Mouse (Mus musculus): ENCODE measurements around the gene Gm48552. TPM values are rescaled to one million over a fixed set of nuclear protein-coding genes. Genes with fewer than 3 reads are reported as not detected.
A peak's percentile ranks its signal among the peaks of the same experiment; 100 is the strongest.

Gm48552 gene
- total RNA-seq, 2 experiments from 2014 or later, result not detected

DNA sequence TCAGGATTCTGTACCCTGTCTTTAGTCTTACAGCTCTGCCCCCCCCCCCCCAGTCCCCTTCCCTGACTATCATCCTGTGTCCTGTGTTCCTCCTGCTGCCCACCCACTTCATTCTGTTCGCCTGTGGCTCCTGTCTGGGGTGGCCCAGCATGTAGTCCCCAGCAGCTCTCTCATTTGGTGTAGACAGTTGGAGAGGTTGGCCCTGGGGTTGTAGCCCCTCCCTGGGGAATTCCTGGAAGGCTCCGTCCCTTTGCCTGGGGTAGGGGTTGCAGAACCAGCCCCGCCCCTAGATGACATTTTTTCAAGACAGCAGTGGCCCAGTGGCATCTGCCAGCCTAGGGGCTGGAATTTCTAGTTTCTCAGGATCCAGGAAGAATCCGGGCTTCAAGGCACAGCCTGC, 30.6 kb upstream of the Gm48552 start:
- no peak for ATAC-seq (replicated peaks; ENCODE audit: low FRiP score, poor library complexity, severe bottlenecking)

DNA sequence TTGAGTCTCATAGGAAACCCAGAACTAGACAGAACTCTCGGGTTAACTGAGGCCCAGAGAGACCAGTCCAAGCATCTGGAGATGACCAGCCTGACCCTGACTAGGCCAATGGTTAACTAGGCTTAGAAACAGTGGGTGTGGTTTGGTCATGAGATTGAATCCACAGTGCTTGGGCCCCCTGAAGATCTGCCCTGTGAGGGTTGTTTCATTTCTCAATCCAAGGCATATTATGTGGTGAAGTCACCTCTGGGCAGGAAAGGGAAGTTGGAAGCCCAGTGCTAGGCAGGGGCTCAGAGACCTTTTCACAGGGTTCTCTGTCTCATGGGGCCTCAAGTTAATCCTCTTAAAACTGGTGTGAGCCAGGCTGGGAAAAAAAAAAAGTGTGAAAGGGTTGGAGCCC, 30.0 kb upstream of the Gm48552 start:
- ATAC-seq (replicated peaks; ENCODE audit: low FRiP score, poor library complexity, severe bottlenecking), result no peak

DNA sequence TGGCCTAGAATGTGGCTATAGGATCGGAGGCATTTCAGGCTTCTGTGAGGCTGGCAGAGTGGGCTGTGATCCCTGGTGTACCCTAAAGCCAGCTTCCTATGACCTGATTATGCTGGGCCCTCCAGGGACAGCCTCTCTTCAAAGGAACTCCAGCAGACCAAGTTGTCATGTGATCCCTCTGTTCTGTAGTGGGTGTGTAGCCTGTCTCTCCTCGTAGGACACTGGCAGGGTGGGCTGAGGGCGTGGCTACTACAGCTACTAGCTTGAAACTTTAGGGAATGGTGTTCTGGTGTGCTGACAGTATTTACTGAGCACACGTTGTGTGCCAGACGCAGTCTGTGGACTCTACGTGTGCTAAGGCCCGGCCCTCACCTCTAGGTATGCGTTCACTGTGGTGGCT, 28.1 kb upstream of the Gm48552 start:
- ATAC-seq (replicated peaks; ENCODE audit: low FRiP score, poor library complexity, severe bottlenecking), result no peak

DNA sequence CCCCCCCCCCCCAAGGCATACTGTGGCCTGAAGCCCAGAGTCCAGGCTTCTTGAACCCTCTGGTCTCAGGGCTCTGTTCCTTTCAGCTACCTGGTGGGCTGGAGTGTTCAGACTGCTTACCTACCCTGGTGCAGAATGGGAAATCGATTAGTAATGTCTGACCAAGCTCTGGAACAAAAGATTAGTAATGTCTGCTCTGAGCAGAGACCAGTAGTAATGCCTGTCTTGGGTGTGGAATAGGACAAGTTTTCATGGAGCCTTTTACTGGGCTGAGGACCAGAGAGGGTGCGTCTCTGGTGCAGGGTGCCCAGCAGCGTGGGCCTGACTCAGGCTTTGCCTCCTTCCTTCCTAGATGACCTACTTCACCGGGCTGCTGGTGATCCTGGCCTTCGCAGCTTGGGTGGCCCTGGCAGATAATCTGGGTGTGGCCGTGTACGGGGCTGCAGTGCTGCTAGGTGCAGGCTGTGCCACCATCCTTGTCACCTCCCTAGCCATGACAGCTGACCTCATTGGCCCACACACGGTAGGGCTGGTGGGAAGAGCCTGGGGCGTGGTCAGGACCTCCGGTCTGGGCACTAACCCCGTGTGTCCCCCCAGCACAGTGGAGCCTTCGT, 26.4 kb upstream of the Gm48552 start:
- ATAC-seq (replicated peaks; ENCODE audit: low FRiP score, poor library complexity, severe bottlenecking), result peak; percentile 66

DNA sequence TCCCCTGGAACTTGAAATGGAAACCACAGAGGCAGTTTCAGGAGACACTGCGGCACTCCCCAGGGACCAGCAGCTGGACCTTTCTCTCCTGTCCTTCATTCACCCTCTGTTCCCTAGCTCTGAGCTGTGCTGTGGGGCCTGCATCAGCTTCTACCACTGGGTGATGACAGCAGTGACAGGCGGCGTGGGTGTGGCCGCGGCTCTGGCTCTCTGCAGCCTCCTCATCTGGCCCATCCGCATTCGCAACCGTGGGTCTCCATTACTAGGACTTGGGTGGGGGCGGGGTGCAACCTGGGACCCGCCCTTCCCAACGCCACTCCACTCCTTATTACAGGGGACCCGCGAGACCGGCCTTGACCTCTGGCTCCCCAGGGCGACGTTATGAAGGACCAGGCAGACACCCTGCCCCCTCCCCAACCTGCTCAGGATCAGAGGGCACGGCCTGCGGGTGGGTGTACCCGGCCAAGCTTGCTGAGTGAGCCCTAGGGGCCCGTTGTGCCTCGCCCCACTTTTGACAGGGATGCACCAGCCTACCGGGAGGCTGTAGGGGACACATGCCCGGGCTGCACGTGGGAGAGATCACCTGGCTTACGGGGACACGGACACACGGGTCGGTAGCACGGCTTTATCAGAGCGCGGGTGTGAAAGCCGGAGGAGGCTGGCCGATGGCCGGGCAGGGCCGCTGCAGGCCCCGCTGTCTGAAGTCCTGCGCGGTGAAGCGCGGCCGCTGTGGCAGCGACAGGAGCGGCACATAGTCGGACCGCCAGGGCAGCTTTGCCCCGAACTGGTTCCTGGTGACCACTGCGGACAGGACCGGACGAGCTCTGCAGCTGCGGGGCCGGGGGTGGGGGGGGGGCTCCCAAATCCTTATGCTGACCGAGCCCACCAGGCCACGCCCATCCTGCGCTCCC, 25.1 kb upstream of the Gm48552 start:
- no peak for ATAC-seq (replicated peaks; ENCODE audit: low FRiP score, poor library complexity, severe bottlenecking)

DNA sequence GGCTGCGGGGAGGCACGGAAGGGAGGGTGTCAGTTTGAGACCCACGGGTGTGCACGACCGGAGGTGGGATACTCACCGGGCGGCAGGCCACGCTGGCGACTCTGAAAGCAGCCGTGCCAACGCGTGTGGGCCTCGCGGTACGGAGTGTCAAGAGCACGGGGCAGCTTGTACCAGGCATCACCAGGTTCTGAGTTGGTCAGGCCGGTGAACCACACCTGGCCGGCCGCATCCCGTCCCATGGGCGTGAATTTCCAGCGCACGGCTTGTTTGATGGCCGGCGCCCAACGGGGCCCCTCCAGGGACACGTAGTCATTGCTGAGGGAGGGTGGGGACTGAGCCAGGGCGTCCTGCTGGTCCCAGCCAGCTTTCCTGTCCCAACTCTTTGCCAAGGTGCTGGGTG, 24.1 kb upstream of the Gm48552 start:
- ATAC-seq (replicated peaks; ENCODE audit: low FRiP score, poor library complexity, severe bottlenecking), result 0 out of 2 replicates have a peak, but pooled peaks have one; percentile 0

DNA sequence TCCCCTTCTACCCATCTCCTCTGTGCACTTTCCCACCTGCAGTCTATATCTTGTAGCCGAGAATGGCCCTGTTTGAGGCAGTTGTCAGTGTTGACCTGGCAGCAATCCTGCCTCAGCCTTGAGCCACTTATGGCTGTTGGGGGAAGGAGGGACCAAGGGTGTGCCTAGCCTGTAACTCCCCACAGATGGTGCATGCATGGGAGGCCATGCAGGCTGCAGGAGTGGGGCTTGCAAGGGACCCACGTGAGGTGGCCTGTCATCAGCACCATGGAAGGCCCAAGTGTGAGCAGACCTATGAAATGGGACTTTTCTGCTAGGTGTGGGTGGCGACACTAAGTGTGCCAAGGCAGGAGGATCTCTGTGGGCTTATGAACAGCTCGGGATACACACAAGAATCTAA, 23.7 kb upstream of the Gm48552 start:
- ATAC-seq (replicated peaks; ENCODE audit: low FRiP score, poor library complexity, severe bottlenecking), result peak; percentile 9

DNA sequence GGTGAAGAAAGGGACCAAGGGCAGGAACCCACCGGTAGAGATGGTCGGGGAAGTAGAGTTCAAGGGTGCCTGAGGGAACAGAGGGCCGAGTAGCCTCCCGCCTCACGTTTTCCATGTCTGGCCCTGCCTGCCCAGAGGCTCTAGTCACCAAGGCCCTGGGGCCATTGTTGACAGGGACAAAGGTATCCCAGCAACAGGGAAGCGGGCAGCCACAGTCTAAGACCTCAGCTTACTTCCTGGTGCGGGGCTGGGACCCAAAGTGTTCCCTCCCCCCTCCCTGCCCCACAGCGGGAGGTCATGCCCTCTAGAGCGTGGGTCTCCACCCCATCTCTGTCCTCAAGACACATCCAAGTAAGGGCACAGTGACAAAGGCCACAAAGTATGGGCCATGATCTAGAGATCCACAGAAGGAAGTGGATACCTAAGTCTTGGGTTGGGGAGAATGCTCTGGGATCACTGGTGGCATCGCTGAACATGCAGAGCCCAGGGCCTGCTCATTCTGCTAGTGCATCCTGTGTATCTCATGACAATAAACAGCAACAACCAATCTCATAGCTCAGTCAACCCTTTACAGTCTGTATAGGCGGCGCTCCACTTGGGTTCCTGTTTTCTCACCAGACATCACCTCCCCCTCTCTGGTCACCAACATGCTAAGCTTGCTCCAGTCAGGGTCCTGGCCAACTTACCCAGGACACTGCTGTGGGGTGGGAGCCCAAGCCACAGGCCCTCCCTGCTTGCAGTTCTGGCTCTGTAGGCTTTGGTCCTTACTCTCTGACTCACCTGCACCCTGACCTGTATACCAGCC, 22.9 kb upstream of the Gm48552 start, which contains the start of gene 4930404N11Rik:
4930404N11Rik (minus strand) TSS at position 145 of the 805 bp plus-strand sequence.
- peak; percentile 3 for ATAC-seq (replicated peaks; ENCODE audit: low FRiP score, poor library complexity, severe bottlenecking)

DNA sequence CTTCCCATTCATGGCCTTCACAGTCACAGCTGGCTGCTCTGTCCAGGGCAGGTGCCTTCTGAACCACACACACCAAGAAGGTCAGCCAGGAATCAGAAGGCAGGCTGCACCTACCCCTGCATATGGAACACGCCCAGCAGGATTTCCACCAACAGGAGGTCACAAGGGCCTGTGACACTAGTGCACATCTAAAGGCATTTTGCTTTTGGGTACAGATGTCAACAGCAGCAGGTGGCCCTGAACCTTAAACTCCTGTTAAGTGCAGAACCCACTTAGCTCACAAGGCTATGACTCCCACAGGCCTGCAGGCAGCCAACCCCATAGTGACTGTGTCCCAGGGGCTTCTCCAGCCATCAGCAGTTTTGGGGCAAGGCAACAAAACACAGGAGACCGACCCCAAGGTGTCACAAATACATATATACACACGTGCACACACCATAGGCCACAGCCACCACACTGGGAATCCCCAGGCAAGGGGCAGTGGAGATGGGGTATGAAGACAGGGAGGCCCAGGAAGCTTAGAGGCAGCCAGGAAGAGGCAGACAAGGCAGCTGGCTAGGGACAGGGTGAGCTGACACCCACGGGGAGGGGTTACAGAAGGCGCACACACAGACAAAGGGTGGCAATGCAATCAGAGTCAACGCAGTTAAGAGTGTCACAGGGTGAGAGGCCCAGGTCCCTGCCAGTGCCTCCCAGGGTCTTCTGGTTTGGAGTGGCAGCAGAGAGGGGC, 22.2 kb upstream of the Gm48552 start:
- ATAC-seq (replicated peaks; ENCODE audit: low FRiP score, poor library complexity, severe bottlenecking), result 0 out of 2 replicates have a peak, but pooled peaks have one; percentile 0

DNA sequence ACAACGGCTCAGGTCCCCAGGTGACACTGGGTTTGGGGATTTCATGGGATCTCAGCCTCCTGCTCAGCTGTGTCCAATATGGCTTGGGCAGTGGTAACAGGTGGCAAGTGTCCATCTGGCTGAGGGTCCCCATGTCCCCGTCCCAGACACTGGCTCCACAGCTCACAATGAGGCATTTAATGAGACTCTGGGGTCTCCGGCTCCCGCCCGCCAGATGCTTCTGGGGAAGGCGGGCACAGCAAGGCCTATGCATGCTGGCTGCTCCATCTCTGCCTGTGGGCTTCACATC, 21.7 kb upstream of the Gm48552 start:
- ATAC-seq (replicated peaks; ENCODE audit: low FRiP score, poor library complexity, severe bottlenecking), result no peak

DNA sequence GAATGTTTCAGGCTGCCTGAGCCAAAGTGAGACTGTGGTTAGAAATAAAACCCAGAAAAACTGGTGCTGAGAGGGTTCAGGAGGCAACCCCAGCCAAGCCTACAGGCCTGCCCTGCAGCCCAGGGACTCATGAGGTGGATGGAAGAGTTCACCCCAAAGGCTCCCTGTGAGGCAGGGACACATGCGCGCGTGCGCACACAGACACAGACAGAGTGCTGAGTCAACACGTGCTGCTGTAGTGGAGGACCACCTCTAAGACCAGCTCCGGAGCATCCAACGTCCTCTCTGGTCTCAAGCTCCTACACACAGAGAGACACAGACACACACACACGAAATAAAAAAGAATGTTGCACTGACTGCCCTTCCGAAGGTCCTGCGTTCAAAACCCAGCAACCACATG, 13.5 kb upstream of the Gm48552 start:
- ATAC-seq (replicated peaks; ENCODE audit: low FRiP score, poor library complexity, severe bottlenecking), result no peak

DNA sequence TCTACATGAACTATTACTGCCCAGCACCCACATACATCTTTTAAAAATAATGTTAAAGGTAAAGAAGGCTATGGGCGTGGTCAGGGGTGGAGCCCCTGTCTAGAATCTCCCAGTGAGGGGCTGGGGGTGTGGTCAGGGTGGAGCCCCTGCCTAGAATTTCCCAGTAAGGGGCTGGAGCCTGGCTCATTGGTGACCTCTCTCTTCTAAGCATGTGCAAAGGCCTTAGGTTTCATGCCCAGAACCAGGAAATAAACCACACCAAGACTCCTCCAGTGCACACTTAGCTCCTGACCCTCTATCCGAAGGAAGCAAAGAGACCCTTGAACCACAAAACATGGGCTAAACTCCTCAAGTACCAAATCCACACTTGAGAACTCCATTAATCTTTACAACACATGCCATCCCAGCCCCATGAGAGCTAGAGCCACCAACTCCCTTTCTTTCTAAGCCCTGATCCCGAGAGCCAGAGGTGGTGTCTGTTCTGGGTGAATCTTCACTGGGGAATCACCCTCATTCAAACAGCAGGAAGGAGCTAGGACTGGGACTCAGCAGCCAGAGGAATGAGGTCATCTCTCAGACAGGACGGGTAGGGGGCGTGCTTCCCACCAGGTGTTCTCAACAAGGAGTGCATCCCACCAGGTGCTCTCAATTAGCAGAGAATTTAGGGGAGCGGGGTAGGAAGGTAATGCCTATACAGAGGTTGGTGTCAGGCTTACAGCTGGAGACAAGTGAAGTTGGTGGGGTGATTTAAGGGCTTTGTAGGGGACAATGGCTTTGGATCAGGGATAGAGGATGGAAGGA, 12.0 kb upstream of the Gm48552 start:
- ATAC-seq (replicated peaks; ENCODE audit: low FRiP score, poor library complexity, severe bottlenecking), result 0 out of 2 replicates have a peak, but pooled peaks have one; percentile 10

DNA sequence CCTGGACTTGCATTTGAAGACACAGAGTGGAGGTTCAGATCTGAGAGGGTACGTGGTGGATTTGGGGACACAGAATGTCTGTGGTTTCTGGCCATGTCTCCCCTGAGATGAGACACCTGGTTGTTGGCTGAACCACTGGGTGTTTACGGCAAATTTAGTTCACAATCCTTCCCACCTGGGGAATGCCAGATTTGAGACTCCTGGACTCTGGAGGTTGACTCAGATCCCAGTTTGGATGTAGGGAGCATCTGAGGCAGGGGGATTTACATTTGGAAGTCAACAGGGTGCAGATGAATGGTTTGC, 11.5 kb upstream of the Gm48552 start:
- no peak for ATAC-seq (replicated peaks; ENCODE audit: low FRiP score, poor library complexity, severe bottlenecking)

DNA sequence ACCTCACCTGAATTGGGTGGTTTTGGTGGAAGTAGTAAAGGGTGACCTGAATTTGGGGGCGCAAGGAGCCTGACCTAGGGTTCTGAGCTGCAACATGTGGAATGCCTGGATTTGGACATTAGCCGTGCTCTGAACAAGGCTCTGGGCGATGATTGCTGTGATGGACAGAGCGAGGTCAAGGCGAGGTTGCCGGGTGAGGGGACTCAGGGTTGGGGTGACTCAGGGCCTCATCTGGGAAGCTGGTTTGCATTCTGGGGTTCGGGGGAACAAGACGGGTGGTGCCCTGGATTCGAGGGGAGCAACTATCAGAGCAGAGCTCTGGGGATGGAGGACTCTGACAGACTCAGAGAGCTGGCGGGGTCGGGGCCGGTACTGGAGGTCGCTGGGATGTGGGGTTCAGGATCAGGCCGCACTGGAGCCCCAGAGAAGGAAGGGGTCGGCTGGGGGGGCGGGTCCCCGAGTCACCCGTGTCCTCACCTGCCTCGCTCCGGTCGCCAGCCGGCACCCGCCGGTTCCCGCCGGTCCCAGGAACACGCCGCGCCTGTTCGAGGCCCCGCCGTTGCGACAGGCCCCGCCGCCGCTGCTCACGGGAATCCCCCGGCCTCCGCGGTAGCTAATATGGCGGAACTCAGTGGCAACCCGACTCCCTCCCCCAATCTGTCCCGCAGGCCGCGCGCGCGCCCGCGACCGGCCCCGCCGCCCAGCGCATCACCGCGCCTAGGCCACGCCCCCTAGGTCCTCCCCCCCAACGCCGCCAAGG, 10.8 kb upstream of the Gm48552 start, which contains the start of gene Fzr1:
Fzr1 (minus strand) TSS at position 724 of the 760 bp plus-strand sequence.
- no peak for ATAC-seq (replicated peaks; ENCODE audit: low FRiP score, poor library complexity, severe bottlenecking)

DNA sequence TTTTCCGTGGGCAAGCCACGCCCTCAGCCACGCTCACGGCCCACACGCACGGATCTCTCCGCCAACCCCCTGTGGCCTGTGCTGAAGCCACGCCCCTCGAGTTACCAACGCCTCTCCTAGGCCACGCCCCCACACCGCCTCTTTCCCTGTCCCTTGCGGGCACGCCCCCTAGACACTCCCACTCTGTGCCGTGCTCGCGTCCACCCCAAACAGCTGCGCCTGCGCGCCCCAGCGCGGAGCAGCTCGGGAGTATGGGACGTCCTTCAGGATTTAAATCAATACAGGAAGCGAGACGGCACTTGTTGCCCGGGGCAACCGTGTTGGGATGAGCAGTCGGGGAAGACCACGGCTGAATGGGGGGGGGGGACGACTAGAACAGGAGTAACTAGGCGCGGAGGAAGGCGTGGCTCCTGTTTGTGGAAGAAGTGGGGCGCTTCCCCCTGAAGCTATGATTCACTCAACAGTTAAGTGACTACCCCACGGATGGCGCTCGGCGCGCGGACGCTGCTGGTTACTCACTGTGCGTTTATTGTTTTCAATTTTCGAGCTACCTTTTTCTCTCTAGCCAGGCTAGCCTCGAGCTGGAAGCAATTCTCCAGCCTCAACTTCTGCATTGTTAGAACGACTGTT, 10.1 kb upstream of the Gm48552 start:
- peak; percentile 68 for ATAC-seq (replicated peaks; ENCODE audit: low FRiP score, poor library complexity, severe bottlenecking)

DNA sequence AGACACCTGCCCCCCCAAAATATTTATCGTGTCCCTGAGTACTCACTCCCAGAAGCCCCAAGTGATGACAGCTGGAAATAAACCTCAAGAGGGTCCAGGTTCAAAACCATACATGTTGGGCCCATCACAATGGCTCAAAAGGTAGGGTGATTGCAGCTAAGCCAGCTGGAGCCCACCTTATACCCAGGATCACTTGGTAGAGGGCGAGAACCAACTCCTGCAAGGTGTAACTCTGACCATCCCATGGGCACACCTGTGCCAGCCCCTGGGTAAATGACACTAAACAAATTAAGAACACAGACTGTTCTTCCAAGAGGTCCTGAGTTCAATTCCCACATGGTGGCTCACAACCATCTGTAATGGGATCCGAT, 9.6 kb upstream of the Gm48552 start:
- ATAC-seq (replicated peaks; ENCODE audit: low FRiP score, poor library complexity, severe bottlenecking), result no peak

DNA sequence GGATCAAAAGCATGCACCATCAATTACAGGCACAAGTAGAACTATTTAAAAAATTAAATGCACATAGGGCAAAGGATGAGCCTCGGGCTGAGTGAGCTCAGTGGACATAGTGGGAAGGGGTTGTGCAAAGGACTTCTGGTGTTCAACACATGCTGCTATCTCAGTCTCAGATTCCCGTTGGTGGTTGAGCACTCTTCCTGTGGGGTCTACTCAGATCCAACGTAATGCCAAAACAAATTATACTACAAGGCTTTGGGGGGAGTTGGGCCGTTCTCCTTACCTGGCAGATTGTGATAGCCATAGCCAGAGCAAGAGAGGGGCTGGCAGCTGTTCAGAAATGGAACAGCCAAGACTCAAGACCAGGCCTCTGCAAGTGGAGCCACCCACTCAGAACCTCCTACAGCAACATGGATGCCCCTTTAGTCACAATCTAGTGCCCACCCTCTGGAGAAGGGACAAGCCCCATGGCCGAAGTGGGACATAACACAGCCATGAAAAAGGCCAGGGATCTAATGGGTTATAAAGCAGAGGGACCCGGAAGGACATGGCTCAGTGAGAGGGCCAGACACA, 8.9 kb upstream of the Gm48552 start:
- no peak for ATAC-seq (replicated peaks; ENCODE audit: low FRiP score, poor library complexity, severe bottlenecking)

DNA sequence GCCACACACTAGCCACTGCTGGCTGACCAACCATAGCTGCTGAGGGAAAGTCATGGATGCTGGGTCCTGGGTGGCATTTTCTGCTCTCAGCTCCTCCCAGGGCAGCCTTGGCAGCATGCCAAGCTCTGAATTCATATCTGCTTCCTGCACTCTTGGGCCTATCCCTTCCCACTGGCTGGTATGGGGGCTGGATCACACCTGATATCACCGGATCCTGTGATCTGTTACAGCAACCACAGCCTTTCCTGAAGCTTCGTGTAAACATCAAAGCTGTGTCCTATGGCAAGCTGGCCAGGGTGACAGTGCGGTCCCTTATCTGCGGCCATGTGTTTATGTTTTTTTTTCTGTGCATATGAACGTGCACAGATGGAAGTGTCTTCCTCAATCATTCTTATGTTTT, 6.8 kb upstream of the Gm48552 start:
- peak; percentile 67 for ATAC-seq (replicated peaks; ENCODE audit: low FRiP score, poor library complexity, severe bottlenecking)

Data from erythroid progenitor cell, adult 5-6 weeks (primary cell).